ENCODE assay signal across 8 mouse cellular contexts in the genomic region with DNA sequence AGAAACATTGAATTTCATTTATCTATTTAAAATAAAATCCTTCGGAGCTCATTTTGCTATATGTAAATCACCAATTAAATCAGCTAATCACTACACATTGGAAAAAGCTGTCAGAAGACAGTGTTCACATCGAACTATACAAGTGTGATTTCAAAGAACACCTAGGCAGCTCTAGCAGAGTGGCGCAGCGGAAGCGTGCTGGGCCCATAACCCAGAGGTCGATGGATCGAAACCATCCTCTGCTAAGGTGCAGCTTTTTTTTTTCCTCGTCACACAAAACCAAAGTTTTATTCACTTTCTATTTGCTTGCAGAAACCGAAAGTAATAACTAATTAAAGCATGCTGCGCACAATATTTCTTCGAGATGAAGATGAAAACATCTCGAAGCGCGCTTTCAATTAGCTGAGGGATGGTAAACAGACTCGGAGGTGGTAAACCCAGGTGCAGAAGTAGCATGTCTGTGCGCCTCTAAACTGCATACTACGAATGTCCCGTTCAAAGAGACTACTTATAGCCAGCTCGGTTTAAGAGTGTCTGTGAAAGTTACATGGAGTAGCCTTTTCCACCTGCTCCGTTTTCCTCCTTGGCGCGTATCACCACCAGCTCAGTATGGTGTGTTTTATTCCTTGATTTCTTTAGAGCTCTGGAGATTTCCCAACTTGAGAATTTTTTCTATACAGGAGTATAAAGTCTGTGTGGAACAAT. TPM values are rescaled to one million over a fixed set of nuclear protein-coding genes. Genes with fewer than 3 reads are reported as not detected.
DNase-seq lines count a peak whose midpoint lies in the region; ATAC-seq lines count a peak whose summit lies in the region.

No protein-coding gene starts in this region.

- H3K4me3 ChIP-seq in hindbrain, embryonic 15.5 days = peak overlapping the region; percentile 79

- H3K9me3 ChIP-seq in hindbrain, embryonic 15.5 days = no peaks in the 10 kb centered on the region

- peaks cover 19% of the 10 kb centered on the region for H3K4me1 ChIP-seq in hindbrain, embryonic 15.5 days (replicated peaks)

- DNase-seq in ZHBTc4 (ENCODE audit: low read depth, low spot score) = peak; percentile 74
- peak; percentile 76 to 88 for DNase-seq in cerebellum, postnatal 36 days
- DNase-seq in gastrocnemius, adult 18-20 months (ENCODE audit: low spot score) = peak; percentile 81
- DNase-seq in layer of hippocampus, postnatal 36 days = peak; percentile 79 to 84
- peak; percentile 55 to 81 for DNase-seq in lung, postnatal 4 days
- peak; percentile 76 for DNase-seq in retina, postnatal 7 days (ENCODE audit: low read depth, low spot score)
- peak; percentile 61 for DNase-seq in urinary bladder, adult 2 months (ENCODE audit: low spot score)

- ATAC-seq in hindbrain, embryonic 15.5 days (ENCODE audit: low FRiP score, low read depth) = peak; percentile 87

- H3K4me2 ChIP-seq in hindbrain, embryonic 15.5 days = peak overlapping the region; percentile 91

- WGBS in hindbrain, embryonic 15.5 days = under 1% methylated on average over 22 of the region's 22 CpGs

- H3K27me3 ChIP-seq in hindbrain, embryonic 15.5 days = no peaks in the 10 kb centered on the region

- peak overlapping the region; percentile 51 for H3K9ac ChIP-seq in hindbrain, embryonic 15.5 days

- no peaks in the 10 kb centered on the region for H3K36me3 ChIP-seq in hindbrain, embryonic 15.5 days

- H3K27ac ChIP-seq in hindbrain, embryonic 15.5 days (replicated peaks) = peak overlapping the region; percentile 62

RNA-seq across cellular contexts. Expression of a gene that starts 5.0 kb away (rescaled TPM):
- 1 to 10 TPM; 3.4 to 3.7 TPM for total RNA-seq in gastrocnemius, adult 18-20 months (2021)
- polyA plus RNA-seq in hindbrain, embryonic 15.5 days (2015; fragmentation: Nextera tagmentation; extraction: Ambion mirVana) = not detected in 2 replicates
- total RNA-seq in layer of hippocampus, postnatal 36 days (2021) = 10 to 100 TPM; 20.4 to 37.0 TPM
- polyA plus RNA-seq in urinary bladder, adult 2 months (2012; rRNA removed) = 0.91 TPM in 1 of 2 replicates, not detected in the other

RNA-seq across cellular contexts. Expression of a gene that starts 5.2 kb away (rescaled TPM):
- 1 to 10 TPM in 1 of 2 experiments, not detected in 1; 1.5 TPM for total RNA-seq in gastrocnemius, adult 18-20 months (2021)
- 6.2 and 7.8 TPM in 2 replicates for polyA plus RNA-seq in hindbrain, embryonic 15.5 days (2015; fragmentation: Nextera tagmentation; extraction: Ambion mirVana)
- total RNA-seq in layer of hippocampus, postnatal 36 days (2021) = 10 to 100 TPM; 37.8 to 44.6 TPM
- not detected in 2 replicates for polyA plus RNA-seq in urinary bladder, adult 2 months (2012; rRNA removed)

RNA-seq across cellular contexts. Expression of a gene that starts 6.5 kb away (rescaled TPM):
- 1 to 10 TPM in 1 of 2 experiments, not detected in 1; 2.3 TPM for total RNA-seq in gastrocnemius, adult 18-20 months (2021)
- 2.5 and 3.5 TPM in 2 replicates for polyA plus RNA-seq in hindbrain, embryonic 15.5 days (2015; fragmentation: Nextera tagmentation; extraction: Ambion mirVana)
- total RNA-seq in layer of hippocampus, postnatal 36 days (2021) = 10 to 100 TPM; 57.9 to 69.3 TPM
- not detected in 2 replicates for polyA plus RNA-seq in urinary bladder, adult 2 months (2012; rRNA removed)

RNA-seq across cellular contexts. Expression of a gene that starts 10.9 kb away (rescaled TPM):
- total RNA-seq in gastrocnemius, adult 18-20 months (2021) = not detected
- 0.51 and 1.7 TPM in 2 replicates for polyA plus RNA-seq in hindbrain, embryonic 15.5 days (2015; fragmentation: Nextera tagmentation; extraction: Ambion mirVana)
- 1 to 10 TPM; 4.3 to 6.2 TPM for total RNA-seq in layer of hippocampus, postnatal 36 days (2021)
- 0.25 TPM in 1 of 2 replicates, not detected in the other for polyA plus RNA-seq in urinary bladder, adult 2 months (2012; rRNA removed)

RNA-seq across cellular contexts. Expression of a gene that starts 13.1 kb away (rescaled TPM):
- total RNA-seq in gastrocnemius, adult 18-20 months (2021) = not detected
- not detected in 2 replicates for polyA plus RNA-seq in hindbrain, embryonic 15.5 days (2015; fragmentation: Nextera tagmentation; extraction: Ambion mirVana)
- total RNA-seq in layer of hippocampus, postnatal 36 days (2021) = not detected
- polyA plus RNA-seq in urinary bladder, adult 2 months (2012; rRNA removed) = not detected in 2 replicates

Comparison
In these comparisons a context has a peak if more than half of its experiments do, and no peak if none do; other contexts are left out.
1. Peak in every context shown above with its lines: DNase-seq, ATAC-seq, H3K4me3 ChIP-seq and H3K27ac ChIP-seq.
2. RNA of a gene that starts 5.0 kb away (total RNA-seq): 20.4 to 37.0 TPM in layer of hippocampus, postnatal 36 days; 3.4 to 3.7 TPM in gastrocnemius, adult 18-20 months; every median in the first group is over 4 times any median in the second.
3. RNA of a gene that starts 5.2 kb away (total RNA-seq): 37.8 to 44.6 TPM in layer of hippocampus, postnatal 36 days; 1.5 TPM in gastrocnemius, adult 18-20 months; every median in the first group is over 10 times any median in the second.
4. RNA of a gene that starts 6.5 kb away (total RNA-seq): 57.9 to 69.3 TPM in layer of hippocampus, postnatal 36 days; 2.3 TPM in gastrocnemius, adult 18-20 months; every median in the first group is over 10 times any median in the second.